Mouse (Mus musculus) midbrain, embryonic 14.5 days (tissue): ENCODE measurements around the gene Gm49383. TPM values are rescaled to one million over a fixed set of nuclear protein-coding genes. Genes with fewer than 3 reads are reported as not detected.
A peak's percentile ranks its signal among the peaks of the same experiment; 100 is the strongest.

Experiments
- ATAC-seq: fragments of 200-750 bp; cut with Nextera tagmentation; 2 replicates; pipeline ENCODE4 v1.8.0; 2017; ENCODE audit warnings: moderate number of reproducible peaks, moderate library complexity; ENCODE audit not compliant: low FRiP score, low TSS enrichment
- DNase-seq: peaks from one replicate; pipeline ENCODE4 v3.0.0-alpha.2; 2015
- H3K27ac ChIP-seq: fragments of 300-500 bp; sonication (generic); replicated peaks from 2 replicates; pipeline ENCODE4 v1.5.1; 2014; ENCODE audit warnings: mild to moderate bottlenecking, low read depth, low read length, moderate library complexity
- H3K27me3 ChIP-seq: fragments of 300-500 bp; sonication (generic); 2 replicates; pipeline ENCODE4 v1.6.1; 2014; ENCODE audit warnings: low read length, control low read depth, mixed read lengths; ENCODE audit not compliant: control insufficient read depth, insufficient read depth
- H3K36me3 ChIP-seq: fragments of 300-500 bp; sonication (generic); 2 replicates; pipeline ENCODE4 v1.6.1; 2014; ENCODE audit warnings: low read length, control low read depth; ENCODE audit not compliant: control insufficient read depth, insufficient read depth
- H3K4me1 ChIP-seq: fragments of 300-500 bp; sonication (generic); 2 replicates; pipeline ENCODE4 v1.6.1; 2014; ENCODE audit warnings: mild to moderate bottlenecking, antibody characterized with exemption, low read length, control low read depth; ENCODE audit not compliant: control insufficient read depth, insufficient read depth
- H3K4me2 ChIP-seq: fragments of 300-500 bp; sonication (generic); 2 replicates; pipeline ENCODE4 v1.6.1; 2014; ENCODE audit warnings: mild to moderate bottlenecking, low read length, moderate library complexity
- H3K4me3 ChIP-seq: fragments of 300-500 bp; sonication (generic); replicated peaks from 2 replicates; pipeline ENCODE4 v1.5.1; 2014; ENCODE audit warnings: low read depth, low read length
- H3K9ac ChIP-seq: fragments of 300-500 bp; sonication (generic); replicated peaks from 2 replicates; pipeline ENCODE4 v1.6.1; 2014; ENCODE audit warnings: mild to moderate bottlenecking, low read length, moderate library complexity
- H3K9me3 ChIP-seq: fragments of 300-500 bp; sonication (generic); 2 replicates; pipeline ENCODE4 v1.6.1; 2016; ENCODE audit warnings: low read length, control low read depth, mixed read lengths; ENCODE audit not compliant: control insufficient read depth
- WGBS: fragments of 180-500 bp; shearing (Covaris S2); extraction: QIAGEN DNeasy Blood & Tissue Kit; methylation state at CpG from one replicate; pipeline ENCODE4 v1.1.7; 2014; 5-methylcytosine and 5-hydroxymethylcytosine counted together
- polyA plus RNA-seq: library from polyadenylated mRNA; unstranded; fragments of >200 nt; fragmentation: Nextera tagmentation; extraction: Ambion mirVana; gene quantifications from 2 replicates; pipeline ENCODE4 v1.2.1, GENCODE M21; 2014

The Gm49383 gene
- polyA plus RNA-seq, 1 experiment from 2014 or later = 15.0 TPM

DNA sequence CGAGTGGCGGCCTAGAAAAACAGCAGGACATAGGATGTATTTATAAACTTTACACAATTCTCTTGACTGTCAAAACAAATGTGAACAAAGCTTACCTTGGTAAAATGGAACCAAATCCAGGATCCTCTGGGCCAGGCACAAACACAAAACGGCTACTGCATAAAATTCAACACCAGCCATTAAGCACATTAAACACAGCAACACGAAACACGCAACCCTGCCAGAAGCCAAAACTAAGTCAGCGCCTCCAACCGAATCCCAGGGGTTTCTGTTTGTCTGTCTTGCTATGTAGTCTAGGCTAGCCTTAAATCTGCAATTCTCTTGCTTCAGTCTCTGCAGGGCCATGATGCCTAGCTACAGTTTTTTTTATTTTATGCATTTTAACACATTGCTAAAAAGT, 11.0 kb upstream of the Gm49383 start:
- Histone ChIP-seq H3K9me3 (no peaks in the 10 kb centered on the region), H3K4me2 (no peak overlapping the region), H3K4me1 (0 out of 2 replicates have a peak, but pooled peaks cover 2% of the 10 kb centered on the region), H3K27me3 (no peaks in the 10 kb centered on the region), H3K36me3 (no peaks in the 10 kb centered on the region), H3K4me3 (no peak overlapping the region), H3K27ac (no peak overlapping the region), H3K9ac (no peak overlapping the region)
- WGBS = 91% methylated on average over 7 of the region's 7 CpGs
- ATAC-seq = no peak
- no peak for DNase-seq

GRCm38 (mm10) chr12:69207396-69207795, 10.5 kb upstream of the Gm49383 start:
- Histone ChIP-seq H3K27me3 (no peaks in the 10 kb centered on the region), H3K9ac (no peak overlapping the region), H3K36me3 (0 out of 2 replicates have a peak, but pooled peaks cover under 1% of the 10 kb centered on the region), H3K4me2 (no peak overlapping the region), H3K4me3 (no peak overlapping the region), H3K27ac (no peak overlapping the region), H3K9me3 (no peaks in the 10 kb centered on the region), H3K4me1 (0 out of 2 replicates have a peak, but pooled peaks cover 2% of the 10 kb centered on the region)
- DNase-seq (no peak), ATAC-seq (no peak)
- 94% methylated on average over 8 of the region's 8 CpGs for whole genome bisulfite sequencing

- 67% methylated on average over 16 of the region's 16 CpGs for WGBS
- Histone ChIP-seq H3K27ac (no peak within 1 kb of the TSS), H3K4me2 (peak within 1 kb of the TSS; percentile 24; the same call in 1 of the 2 replicates), H3K36me3 (peaks cover 7% of the 10 kb centered on the region), H3K9me3 (no peaks in the 10 kb centered on the region), H3K27me3 (no peaks in the 10 kb centered on the region), H3K4me1 (peaks cover 2% of the 10 kb centered on the region; the same call in 1 of the 2 replicates), H3K9ac (no peak within 1 kb of the TSS), H3K4me3 (no peak within 1 kb of the TSS)
- DNase-seq (peak; percentile 79), ATAC-seq (no peak)
Measured at GRCm38 (mm10) chr12:69204052-69204833, 7.3 kb upstream of the Gm49383 start, which contains the start of gene Gm49384. TSS of gene Gm49384 (minus strand) at chr12:69204267.

GRCm38 (mm10) chr12:69198985-69199384, 2.1 kb upstream of the Gm49383 start:
- Histone ChIP-seq H3K4me3 (no peak overlapping the region), H3K4me1 (peaks cover 23% of the 10 kb centered on the region), H3K36me3 (peaks cover 7% of the 10 kb centered on the region), H3K27me3 (no peaks in the 10 kb centered on the region), H3K9me3 (no peaks in the 10 kb centered on the region), H3K9ac (no peak overlapping the region; the same call in 1 of the 2 replicates), H3K4me2 (peak overlapping the region; percentile 95), H3K27ac (no peak overlapping the region)
- ATAC-seq (no peak), DNase-seq (no peak)

GRCm38 (mm10) chr12:69198164-69198535, 1.2 kb upstream of the Gm49383 start, which contains the start of gene Dnaaf2:
TSS of gene Dnaaf2 (minus strand) at chr12:69198429.
- under 1% methylated on average over 18 of the region's 18 CpGs for WGBS
- peak within 1 kb of the TSS; percentile 95 for H3K4me3 ChIP-seq
- H3K4me1 ChIP-seq = peaks cover 21% of the 10 kb centered on the region
- DNase-seq (peak; percentile 82), ATAC-seq (peak; percentile 28)
- peak within 1 kb of the TSS; percentile 95 for H3K4me2 ChIP-seq
- no peaks in the 10 kb centered on the region for H3K27me3 ChIP-seq
- H3K27ac ChIP-seq = peak within 1 kb of the TSS; percentile 93
- no peaks in the 10 kb centered on the region for H3K9me3 ChIP-seq
- H3K9ac ChIP-seq = peak within 1 kb of the TSS; percentile 82
- peaks cover 7% of the 10 kb centered on the region for H3K36me3 ChIP-seq

GRCm38 (mm10) chr12:69197378-69198163, 667 bp upstream of the Gm49383 start:
- peaks cover 7% of the 10 kb centered on the region for H3K36me3 ChIP-seq
- under 1% methylated on average over 94 of the region's 94 CpGs for WGBS
- H3K27me3 ChIP-seq = no peaks in the 10 kb centered on the region
- H3K27ac ChIP-seq = peak overlapping the region; percentile 93
- H3K9me3 ChIP-seq = no peaks in the 10 kb centered on the region
- peak overlapping the region; percentile 95 for H3K4me3 ChIP-seq
- peak overlapping the region; percentile 95 for H3K4me2 ChIP-seq
- peak; percentile 62 for DNase-seq
- peaks cover 21% of the 10 kb centered on the region for H3K4me1 ChIP-seq
- ATAC-seq = peak; percentile 75
- peak overlapping the region; percentile 82 for H3K9ac ChIP-seq

DNA sequence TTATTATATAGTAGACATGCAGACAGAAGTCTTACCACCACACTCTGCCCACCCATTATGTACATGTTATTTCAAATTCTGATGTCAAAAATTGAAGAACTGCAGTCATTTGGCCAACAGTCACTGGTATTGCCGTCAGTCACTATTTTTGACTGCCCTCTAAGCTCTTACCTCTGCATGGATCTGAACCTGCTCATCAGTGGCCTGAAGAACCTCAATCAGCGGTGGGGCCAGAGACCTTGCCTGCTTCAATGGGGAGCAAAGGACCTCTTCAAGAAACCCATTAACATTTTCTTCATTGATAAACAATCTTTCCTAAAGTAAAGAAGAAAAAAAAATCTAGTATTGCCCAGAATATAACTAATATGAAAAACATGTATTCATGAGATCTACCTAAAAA, 4.3 kb downstream of the Gm49383 start:
- 92% methylated on average over 2 of the region's 2 CpGs for WGBS
- no peak for ATAC-seq
- no peak for DNase-seq
- Histone ChIP-seq H3K4me1 (peaks cover 13% of the 10 kb centered on the region), H3K4me3 (no peak overlapping the region), H3K9me3 (no peaks in the 10 kb centered on the region), H3K36me3 (peaks cover 21% of the 10 kb centered on the region), H3K4me2 (no peak overlapping the region), H3K27me3 (no peaks in the 10 kb centered on the region), H3K9ac (no peak overlapping the region), H3K27ac (no peak overlapping the region)

DNA sequence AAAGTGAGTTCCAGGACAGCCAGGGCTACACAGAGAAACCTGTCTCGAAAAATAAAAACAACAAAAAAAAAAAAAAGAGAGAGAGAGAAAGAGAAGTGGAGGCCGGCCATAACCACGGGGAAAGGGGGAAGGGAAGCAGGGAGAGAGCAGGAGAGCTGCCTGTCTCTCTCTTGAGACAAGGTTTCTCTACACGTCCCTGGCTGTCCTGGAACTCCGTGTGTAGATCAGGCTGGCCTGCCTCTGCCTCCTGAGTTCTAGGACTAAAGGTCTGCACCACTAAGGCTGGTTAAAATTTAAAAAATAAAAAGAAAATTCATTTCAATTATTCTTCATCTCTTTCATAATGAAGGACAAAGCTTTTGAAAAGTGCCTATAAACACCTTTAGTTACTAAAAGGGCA, 5.5 kb downstream of the Gm49383 start:
- DNase-seq = no peak
- WGBS = 95% methylated on average over 5 of the region's 5 CpGs
- no peak overlapping the region for H3K9ac ChIP-seq
- H3K36me3 ChIP-seq = peaks cover 21% of the 10 kb centered on the region
- peaks cover 14% of the 10 kb centered on the region for H3K4me1 ChIP-seq
- ATAC-seq = no peak
- no peaks in the 10 kb centered on the region for H3K9me3 ChIP-seq
- no peaks in the 10 kb centered on the region for H3K27me3 ChIP-seq
- H3K27ac ChIP-seq = no peak overlapping the region
- H3K4me2 ChIP-seq = no peak overlapping the region
- H3K4me3 ChIP-seq = no peak overlapping the region
